ENCODE assay signal across 20 mouse cellular contexts in the genomic region with DNA sequence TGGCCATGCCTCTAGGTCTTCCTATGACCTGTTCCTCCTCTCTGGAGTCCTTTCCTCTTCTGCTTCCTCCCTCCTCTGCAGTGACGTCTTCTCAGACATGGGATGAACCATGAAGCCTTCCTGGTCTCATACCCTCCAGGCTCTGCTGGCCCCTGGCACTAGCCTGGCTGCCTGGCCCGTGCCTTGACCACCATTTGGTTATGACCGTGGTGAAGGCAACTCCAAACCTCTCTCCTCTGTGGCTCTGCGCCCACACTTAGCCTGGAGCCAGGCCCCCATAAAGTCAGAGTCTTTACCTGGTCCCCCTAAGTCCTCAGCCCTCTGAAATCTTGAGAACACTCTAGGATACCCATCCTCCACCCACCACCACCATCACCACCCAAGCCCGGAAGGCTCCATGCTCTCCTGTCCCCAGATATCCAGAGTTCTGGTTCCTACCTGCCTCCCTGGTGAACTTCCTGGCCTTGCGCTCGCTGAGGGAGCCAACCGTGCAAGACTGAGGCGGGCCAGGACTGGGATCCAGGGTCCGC. TPM values are rescaled to one million over a fixed set of nuclear protein-coding genes. Genes with fewer than 3 reads are reported as not detected.
DNase-seq lines count a peak whose midpoint lies in the region; ATAC-seq lines count a peak whose summit lies in the region.
"Had no signal": no experiment of that assay in that cellular context is flagged by ENCODE, and none has a peak within 500 bp of the region (broad histone marks: within the 10 kb centered on the region; RNA-seq: fewer than 3 reads in every experiment).

No protein-coding gene starts in this region.

- H3K27me3 ChIP-seq in heart, embryonic 12.5 days (replicated peaks): peaks cover 1% of the 10 kb centered on the region; the same call in 1 of the 2 replicates
- H3K27me3 ChIP-seq in lung, embryonic 16.5 days (ENCODE audit: control insufficient read depth, insufficient read depth, low read depth, low read length): no peaks in the 10 kb centered on the region
- H3K27me3 ChIP-seq in heart, embryonic 16.5 days (ENCODE audit: control insufficient read depth, insufficient read depth, low read length): no peaks in the 10 kb centered on the region

- DNase-seq in heart, adult 18-20 months: no peak
- no peak for DNase-seq in lung, postnatal 10 days
- DNase-seq in ZHBTc4 (ENCODE audit: low read depth, low spot score): peak; percentile 49
- no peak for DNase-seq in spleen, adult 12 weeks (ENCODE audit: low spot score)
- DNase-seq: adrenal gland, adult 2 months; cerebellum, postnatal 14 days; embryo, embryonic 11 days; kidney, adult 11 months; kidney, postnatal 14 days; layer of hippocampus, adult 9-11 months; thymus, postnatal 36 days had no signal

- H3K4me1 ChIP-seq in heart, embryonic 12.5 days (replicated peaks): peaks cover 26% of the 10 kb centered on the region
- H3K4me1 ChIP-seq in lung, embryonic 16.5 days (replicated peaks; ENCODE audit: control insufficient read depth, insufficient read depth, low read length): peaks cover 10% of the 10 kb centered on the region
- H3K4me1 ChIP-seq in heart, embryonic 16.5 days (ENCODE audit: control insufficient read depth, insufficient read depth, low read length): peaks cover 20% of the 10 kb centered on the region
- H3K4me1 ChIP-seq: neural tube, embryonic 12.5 days had no signal

- no peak overlapping the region for H3K4me3 ChIP-seq in heart, embryonic 12.5 days
- H3K4me3 ChIP-seq in lung, embryonic 16.5 days (ENCODE audit: low read length): no peak overlapping the region
- no peak overlapping the region; the same call in 1 of the 2 replicates for H3K4me3 ChIP-seq in heart, embryonic 16.5 days (ENCODE audit: low read length)
- H3K4me3 ChIP-seq: liver, embryonic 15.5 days; neural tube, embryonic 12.5 days had no signal

- ATAC-seq in heart, embryonic 12.5 days (ENCODE audit: insufficient number of reproducible peaks, low FRiP score): no peak; the same call in 1 of the 2 replicates
- ATAC-seq in lung, embryonic 16.5 days (ENCODE audit: low read depth): 0 out of 2 replicates have a peak, but pooled peaks have one; percentile 2
- ATAC-seq in heart, embryonic 16.5 days (replicated peaks; ENCODE audit: extremely low read depth, insufficient read depth, low FRiP score): no peak
- ATAC-seq: CD4-positive, CD25-positive, alpha-beta regulatory T cell, adult 4 months; forebrain, embryonic 14.5 days; hindbrain, postnatal 0 days; midbrain, embryonic 16.5 days had no signal

- H3K4me2 ChIP-seq in heart, embryonic 12.5 days: 0 out of 2 replicates have a peak overlapping the region, but pooled peaks have one; percentile 15
- peak overlapping the region; percentile 13; the same call in 1 of the 2 replicates for H3K4me2 ChIP-seq in lung, embryonic 16.5 days (ENCODE audit: low read depth, low read length)
- peak overlapping the region; percentile 28 for H3K4me2 ChIP-seq in heart, embryonic 16.5 days (ENCODE audit: low read depth, low read length)
- H3K4me2 ChIP-seq: liver, embryonic 15.5 days; neural tube, embryonic 12.5 days had no signal

- H3K27ac ChIP-seq in heart, embryonic 12.5 days (ENCODE audit: poor library complexity, severe bottlenecking): no peak overlapping the region
- no peak overlapping the region for H3K27ac ChIP-seq in lung, embryonic 16.5 days (ENCODE audit: low read length)
- H3K27ac ChIP-seq in heart, embryonic 16.5 days (ENCODE audit: low read length): no peak overlapping the region
- H3K27ac ChIP-seq: hindbrain, postnatal 0 days; liver, embryonic 15.5 days; neural tube, embryonic 12.5 days had no signal

- peak overlapping the region; percentile 23 for H3K9ac ChIP-seq in heart, embryonic 12.5 days
- H3K9ac ChIP-seq in lung, embryonic 16.5 days (ENCODE audit: low read length): no peak overlapping the region
- no peak overlapping the region; the same call in 1 of the 2 replicates for H3K9ac ChIP-seq in heart, embryonic 16.5 days (ENCODE audit: low read length)
- H3K9ac ChIP-seq: liver, embryonic 15.5 days; neural tube, embryonic 12.5 days had no signal

- no peaks in the 10 kb centered on the region for H3K9me3 ChIP-seq in heart, embryonic 12.5 days (replicated peaks)
- no peaks in the 10 kb centered on the region for H3K9me3 ChIP-seq in lung, embryonic 16.5 days (ENCODE audit: control insufficient read depth, low read length)
- H3K9me3 ChIP-seq in heart, embryonic 16.5 days (replicated peaks; ENCODE audit: control insufficient read depth, low read length): no peaks in the 10 kb centered on the region
- H3K9me3 ChIP-seq: liver, embryonic 15.5 days; neural tube, embryonic 12.5 days had no signal

- H3K36me3 ChIP-seq in heart, embryonic 12.5 days: peaks cover 57% of the 10 kb centered on the region
- peaks cover under 1% of the 10 kb centered on the region; the same call in 1 of the 2 replicates for H3K36me3 ChIP-seq in lung, embryonic 16.5 days (ENCODE audit: control insufficient read depth, insufficient read depth, low read length)
- H3K36me3 ChIP-seq in heart, embryonic 16.5 days (ENCODE audit: control insufficient read depth, insufficient read depth): peaks cover 27% of the 10 kb centered on the region

- WGBS in heart, embryonic 12.5 days: 53% methylated on average over 10 of the region's 10 CpGs
- 59% methylated on average over 10 of the region's 10 CpGs for WGBS in lung, embryonic 16.5 days
- 66% methylated on average over 10 of the region's 10 CpGs for WGBS in heart, embryonic 16.5 days

RNA-seq across cellular contexts. Expression of a gene that starts 27.3 kb away (rescaled TPM):
- polyA plus RNA-seq in heart, embryonic 12.5 days (2016; fragmentation: Nextera tagmentation; extraction: Ambion mirVana): 5.8 and 6.6 TPM in 2 replicates
- total RNA-seq in heart, adult 18-20 months (2021): 10 to 100 TPM; 11.0 to 14.5 TPM
- 3.1 and 3.3 TPM in 2 replicates for polyA plus RNA-seq in lung, embryonic 16.5 days (2015; fragmentation: Nextera tagmentation; extraction: Ambion mirVana)
- polyA plus RNA-seq in heart, embryonic 16.5 days (2015; fragmentation: Nextera tagmentation; extraction: Ambion mirVana): 13.6 and 17.0 TPM in 2 replicates

RNA-seq across cellular contexts. Expression of a gene that starts 27.3 kb away (rescaled TPM):
- polyA plus RNA-seq in heart, embryonic 12.5 days (2016; fragmentation: Nextera tagmentation; extraction: Ambion mirVana): 13.5 and 13.8 TPM in 2 replicates
- total RNA-seq in heart, adult 18-20 months (2021): 10 to 100 TPM; 28.6 to 41.4 TPM
- 22.8 and 28.7 TPM in 2 replicates for polyA plus RNA-seq in lung, embryonic 16.5 days (2015; fragmentation: Nextera tagmentation; extraction: Ambion mirVana)
- polyA plus RNA-seq in heart, embryonic 16.5 days (2015; fragmentation: Nextera tagmentation; extraction: Ambion mirVana): 21.5 and 21.8 TPM in 2 replicates

RNA-seq across cellular contexts. Expression of a gene that starts 41.8 kb away (rescaled TPM):
- polyA plus RNA-seq in heart, embryonic 12.5 days (2016; fragmentation: Nextera tagmentation; extraction: Ambion mirVana): 2.8 and 3.0 TPM in 2 replicates
- 10 to 100 TPM; 20.0 to 21.5 TPM for total RNA-seq in heart, adult 18-20 months (2021)
- 4.6 and 5.2 TPM in 2 replicates for polyA plus RNA-seq in lung, embryonic 16.5 days (2015; fragmentation: Nextera tagmentation; extraction: Ambion mirVana)
- polyA plus RNA-seq in heart, embryonic 16.5 days (2015; fragmentation: Nextera tagmentation; extraction: Ambion mirVana): 2.9 TPM in 2 replicates

RNA-seq across cellular contexts. Expression of a gene that starts 46.1 kb away (rescaled TPM):
- 94.1 and 95.2 TPM in 2 replicates for polyA plus RNA-seq in heart, embryonic 12.5 days (2016; fragmentation: Nextera tagmentation; extraction: Ambion mirVana)
- 10 to 100 TPM; 60.9 to 72.9 TPM for total RNA-seq in heart, adult 18-20 months (2021)
- polyA plus RNA-seq in lung, embryonic 16.5 days (2015; fragmentation: Nextera tagmentation; extraction: Ambion mirVana): 140 and 161 TPM in 2 replicates
- 66.9 and 77.5 TPM in 2 replicates for polyA plus RNA-seq in heart, embryonic 16.5 days (2015; fragmentation: Nextera tagmentation; extraction: Ambion mirVana)

RNA-seq across cellular contexts. Expression of a gene that starts 46.2 kb away (rescaled TPM):
- polyA plus RNA-seq in heart, embryonic 12.5 days (2016; fragmentation: Nextera tagmentation; extraction: Ambion mirVana): 46.9 and 50.4 TPM in 2 replicates
- total RNA-seq in heart, adult 18-20 months (2021): 10 to 100 TPM; 67.5 to 74.8 TPM
- polyA plus RNA-seq in lung, embryonic 16.5 days (2015; fragmentation: Nextera tagmentation; extraction: Ambion mirVana): 63.4 and 64.7 TPM in 2 replicates
- polyA plus RNA-seq in heart, embryonic 16.5 days (2015; fragmentation: Nextera tagmentation; extraction: Ambion mirVana): 39.1 and 41.7 TPM in 2 replicates
